Mouse (Mus musculus) liver, embryonic 14.5 days (tissue): ENCODE results near the gene Tubb5.

Experiments
- CTCF ChIP-seq: IDR thresholded peaks from 2 replicates; pipeline ENCODE4 v1.5.1; 2016; ENCODE audit warnings: antibody characterized with exemption, low read depth, control low read depth
- EP300 ChIP-seq: IDR thresholded peaks from 2 replicates; pipeline ENCODE4 v1.6.1; 2016; ENCODE audit warnings: antibody characterized with exemption, low read depth

DNA sequence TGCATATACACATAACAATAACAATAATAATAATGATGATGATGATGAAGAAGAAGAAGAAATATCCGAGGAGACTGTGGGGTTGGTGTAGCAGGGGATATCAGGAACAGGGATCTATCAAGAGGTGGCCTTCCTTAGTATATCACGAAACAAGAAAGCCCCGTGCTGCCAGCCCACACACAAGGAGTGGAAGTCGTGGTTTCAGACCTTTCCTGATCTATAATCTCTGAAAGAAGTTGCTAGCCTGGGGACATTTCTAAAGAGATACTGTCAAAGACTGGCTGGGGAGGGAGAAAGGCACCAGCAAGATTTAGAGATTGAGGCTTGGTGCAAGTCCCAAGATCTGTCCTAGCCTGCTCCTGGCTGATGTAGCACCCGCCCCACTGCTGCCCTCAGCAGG, 41.3 kb downstream of the Tubb5 start:
- TF ChIP-seq CTCF (no peak), EP300 (no peak)
